Mouse (Mus musculus) right cerebral cortex, adult 2 months (tissue): ENCODE results near the gene Lmnb2.
A peak's percentile ranks its signal among the peaks of the same experiment; 100 is the strongest.

ENCODE experiments used
- DNase-seq, 2 experiments: peaks; one replicate each; pipeline ENCODE4 v3.0.0; 2021 to 2022; ENCODE audit warnings: low spot score in 2 of 2

Gene Lmnb2

GRCm38 (mm10) chr10:80855749-80856073 is 62.3 kb downstream of the Lmnb2 start:
- DNase-seq = no peak

DNA sequence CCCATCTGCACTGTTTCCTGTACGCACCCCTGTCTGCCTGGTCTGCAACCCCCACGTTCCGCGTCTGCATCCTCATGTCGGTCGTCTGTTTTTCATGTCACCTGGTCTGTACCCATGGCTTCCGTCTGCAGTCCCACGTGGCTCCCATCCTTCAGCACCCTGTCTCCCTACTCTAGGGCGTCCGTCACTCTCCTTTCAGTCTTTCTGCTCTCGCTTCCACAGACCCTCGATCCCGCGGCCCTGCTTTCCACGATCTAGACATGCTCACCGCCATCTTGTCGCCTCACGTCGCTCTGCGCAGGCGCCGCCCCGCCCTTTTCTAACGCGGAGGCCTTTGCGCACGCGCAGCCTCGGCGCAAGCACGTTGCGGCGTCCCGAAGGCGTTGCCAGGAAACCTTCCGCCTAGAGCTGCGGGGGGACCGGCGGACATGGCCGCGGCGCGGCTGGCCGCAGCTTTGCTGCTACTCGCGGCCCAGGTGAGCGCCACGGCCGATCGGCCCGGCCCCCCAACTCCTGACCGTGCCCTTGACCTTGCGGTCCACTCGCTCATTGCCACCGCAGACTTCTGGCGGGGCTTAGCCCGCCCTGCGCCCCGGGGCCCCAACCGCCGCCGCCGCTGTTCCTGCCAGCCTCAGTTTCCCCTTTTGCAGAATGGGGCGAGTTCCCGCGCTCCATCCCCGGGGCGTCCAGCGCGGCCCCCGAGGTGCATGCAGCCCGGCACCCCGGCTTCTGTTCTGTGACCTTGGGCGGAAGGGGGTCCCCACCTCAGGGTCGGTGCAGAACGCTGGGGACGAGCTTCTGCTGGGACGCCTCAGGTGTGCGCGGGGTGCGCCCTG is 62.9 kb downstream of the Lmnb2 start, which contains the start of the genes Lsm7 and Sppl2b:
TSS of gene Lsm7 (minus strand) at position 297 of the 836 bp plus-strand sequence.
TSS of gene Sppl2b (plus strand) at position 363 of the 836 bp plus-strand sequence.
- DNase-seq = peak; percentile 96
